Mouse (Mus musculus) urinary bladder, adult 18-20 months (tissue): ENCODE measurements around the gene Sel1l.

ENCODE experiments used
- DNase-seq, 2 experiments: peaks; one replicate each; pipeline ENCODE4 v3.0.0; 2022; ENCODE audit warnings: low spot score in 2 of 2, mixed read lengths in 2 of 2

Sel1l gene

DNA sequence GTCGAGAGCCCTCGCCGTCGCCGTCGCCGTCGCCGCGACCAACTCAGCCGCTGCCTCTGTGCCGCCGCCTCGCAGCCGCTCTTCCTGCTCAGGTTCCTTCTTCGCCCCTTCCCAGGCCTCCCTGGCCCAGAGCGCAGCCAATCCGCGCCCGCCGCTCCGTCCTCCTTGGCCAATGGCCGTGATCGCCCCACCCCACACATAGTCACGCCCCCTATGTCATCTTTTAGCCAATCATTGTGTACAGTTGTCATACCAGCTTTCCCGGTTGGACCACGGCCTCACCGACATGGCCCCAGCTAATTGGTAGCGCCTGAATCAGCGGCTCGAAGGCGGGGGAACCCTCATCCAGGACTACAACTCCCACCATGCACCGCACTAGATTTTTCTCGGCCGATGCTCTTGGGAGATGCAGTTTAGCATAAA lies at the start of gene Sel1l:
TSS of gene Sel1l (minus strand) at position 113 of the 423 bp plus-strand sequence.
- DNase-seq: peak; percentile 92 to 98

DNA sequence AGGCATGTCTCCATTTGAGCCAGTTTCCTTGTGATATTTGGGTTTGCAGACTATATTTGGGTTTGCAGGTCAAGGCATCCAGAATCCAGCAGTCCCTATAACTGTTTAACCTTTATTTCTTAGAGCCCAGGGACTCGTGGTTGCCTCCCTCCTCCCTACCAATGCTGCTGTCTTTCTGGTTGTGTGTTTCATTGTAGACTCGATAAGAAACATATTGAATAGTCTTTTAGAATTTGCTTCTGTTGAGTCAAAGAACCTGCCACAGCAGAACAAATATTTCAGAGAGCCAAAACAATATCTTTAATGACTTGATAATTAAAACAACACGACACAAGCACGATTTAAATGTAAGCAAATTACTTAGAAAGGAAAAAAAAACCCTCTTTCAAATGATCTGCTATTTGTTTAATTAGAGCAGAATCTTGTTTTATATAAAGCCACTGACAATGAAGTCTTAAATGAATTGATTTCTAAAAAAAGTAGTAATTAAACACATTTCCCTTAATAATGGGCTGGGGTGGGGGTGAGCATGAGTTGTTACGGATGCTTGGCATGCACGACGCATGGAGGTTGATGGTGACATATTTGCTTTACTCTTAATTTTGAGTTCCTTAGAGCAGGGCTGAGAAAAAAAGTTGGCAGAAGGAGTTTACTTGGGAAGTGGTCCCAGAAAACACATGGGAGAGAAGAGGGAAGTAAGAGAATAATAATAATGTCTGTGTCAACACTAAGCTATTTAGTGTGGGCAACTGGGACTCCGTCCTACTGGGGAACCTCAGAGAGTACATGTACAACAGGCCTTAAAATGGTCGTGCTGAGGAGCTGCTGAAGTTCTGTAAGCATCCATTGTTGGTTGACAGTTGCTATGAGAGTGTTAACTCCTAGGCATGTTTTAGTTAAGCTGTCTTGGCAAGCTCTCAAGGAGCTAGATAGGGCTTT lies 43.9 kb upstream of the Sel1l start:
- no peak for DNase-seq

DNA sequence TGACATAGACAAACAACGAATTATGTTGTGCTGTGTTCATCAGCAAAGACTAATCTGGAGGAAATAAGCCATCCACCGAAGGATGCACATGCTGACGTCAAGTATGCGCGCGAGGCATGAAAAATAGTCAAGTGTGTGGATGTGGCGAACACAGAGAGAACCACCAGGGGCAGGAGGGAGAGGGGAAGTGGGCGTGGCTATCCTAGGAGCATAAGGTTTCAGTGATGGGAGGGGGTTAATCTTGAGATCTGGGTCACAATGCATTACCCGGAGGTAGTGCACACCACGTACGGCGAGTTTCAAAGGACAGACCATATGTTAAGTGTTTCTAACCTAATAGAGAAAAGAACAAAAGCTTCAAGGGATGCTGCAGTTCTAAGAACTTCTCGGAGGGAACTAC lies 31.5 kb upstream of the Sel1l start:
- DNase-seq: no peak

DNA sequence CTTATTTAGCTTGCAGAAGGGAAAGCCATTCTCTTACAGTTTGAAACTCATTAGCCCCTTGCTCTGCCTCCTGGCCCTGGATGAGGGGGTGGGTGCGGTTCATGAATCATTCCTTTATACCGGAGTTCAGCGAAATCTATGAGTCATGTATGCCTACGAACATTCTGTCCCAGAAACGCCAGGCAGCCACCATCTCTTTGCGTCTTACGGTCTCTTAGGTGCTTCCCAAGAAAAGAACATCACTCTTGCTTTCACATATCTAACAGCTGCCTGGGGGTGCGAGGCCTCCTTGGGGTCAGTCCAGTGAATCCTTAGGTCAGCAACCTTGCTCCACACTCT lies 29.9 kb upstream of the Sel1l start:
- no peak for DNase-seq

DNA sequence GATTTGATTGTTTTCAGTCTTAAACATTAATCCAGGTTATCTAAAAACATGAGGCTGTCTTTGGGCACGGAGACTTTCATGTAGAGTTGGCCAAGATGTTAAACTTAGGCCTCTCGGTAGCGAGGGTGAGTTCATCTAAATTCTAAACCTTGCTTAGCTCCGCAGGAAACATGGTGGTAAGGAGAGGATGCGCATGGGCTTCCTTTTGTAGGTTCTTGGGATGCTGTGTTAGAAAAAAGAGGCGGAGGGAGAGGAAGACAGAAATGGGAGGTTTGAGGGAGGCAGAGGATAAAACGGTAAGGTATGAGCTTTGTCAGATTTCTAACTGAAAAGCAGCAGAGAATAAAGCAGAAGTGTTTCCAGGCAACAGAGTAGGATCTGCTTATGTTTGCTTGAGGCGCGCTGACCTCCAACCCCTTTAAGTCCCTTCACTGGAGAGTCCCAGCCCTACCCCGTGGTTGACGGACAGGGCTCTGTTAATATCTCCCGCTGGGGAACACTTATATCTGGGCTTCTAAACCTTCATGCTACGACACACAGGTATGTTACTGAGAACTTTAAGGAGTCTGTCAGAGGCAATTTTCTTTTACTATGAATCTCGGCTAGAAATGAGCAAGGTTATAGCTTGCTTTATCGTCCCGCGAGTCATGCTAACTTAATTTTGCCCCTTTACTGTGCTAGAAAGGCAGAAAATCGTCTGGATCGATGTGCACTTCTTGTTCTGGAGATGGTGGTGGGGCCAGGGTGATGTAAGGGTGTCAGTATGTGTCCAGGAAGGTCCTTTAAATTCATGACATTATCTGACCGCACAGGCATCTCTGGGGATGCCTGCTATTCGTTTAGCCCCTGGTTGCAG lies 29.3 kb upstream of the Sel1l start:
- no peak for DNase-seq

DNA sequence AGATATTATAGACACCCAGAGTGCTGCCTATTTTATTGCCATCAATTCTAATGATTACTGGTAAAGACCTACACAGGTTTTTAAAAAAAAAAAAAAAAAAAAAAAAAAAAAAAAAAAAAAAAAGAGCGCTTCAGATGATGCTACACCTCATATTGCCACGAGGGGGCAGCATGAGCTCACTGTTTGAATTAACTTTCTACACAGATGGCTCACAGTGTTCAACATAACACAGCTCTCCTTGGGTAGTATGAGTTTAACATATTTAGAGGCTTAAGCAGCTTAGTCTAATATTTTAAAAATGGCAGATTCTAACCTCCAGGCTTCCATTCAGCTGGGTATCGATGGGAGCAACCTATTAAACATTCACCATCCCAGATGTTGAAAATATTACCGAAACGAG lies 28.7 kb upstream of the Sel1l start:
- peak in 1 of 2 experiments; percentile 11 for DNase-seq

DNA sequence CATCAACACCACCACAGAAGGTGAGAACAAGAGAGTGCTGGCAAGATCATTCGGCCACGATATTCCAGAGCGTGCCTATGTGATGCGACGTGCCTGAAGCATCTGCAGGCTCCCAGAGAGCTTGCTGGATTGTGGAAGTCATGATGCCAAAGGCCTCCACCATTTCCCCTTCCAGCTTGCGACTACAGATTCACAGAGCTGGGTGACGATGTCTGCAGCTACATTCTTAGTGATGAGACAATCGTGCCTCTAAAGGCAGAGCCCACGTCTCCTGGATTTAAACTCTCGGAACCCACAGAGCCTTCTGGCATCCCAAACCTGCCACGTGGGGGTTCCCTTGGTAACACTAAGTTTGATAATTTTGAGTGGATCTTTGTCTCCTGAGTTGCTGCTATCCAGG lies 21.7 kb upstream of the Sel1l start:
- no peak for DNase-seq

DNA sequence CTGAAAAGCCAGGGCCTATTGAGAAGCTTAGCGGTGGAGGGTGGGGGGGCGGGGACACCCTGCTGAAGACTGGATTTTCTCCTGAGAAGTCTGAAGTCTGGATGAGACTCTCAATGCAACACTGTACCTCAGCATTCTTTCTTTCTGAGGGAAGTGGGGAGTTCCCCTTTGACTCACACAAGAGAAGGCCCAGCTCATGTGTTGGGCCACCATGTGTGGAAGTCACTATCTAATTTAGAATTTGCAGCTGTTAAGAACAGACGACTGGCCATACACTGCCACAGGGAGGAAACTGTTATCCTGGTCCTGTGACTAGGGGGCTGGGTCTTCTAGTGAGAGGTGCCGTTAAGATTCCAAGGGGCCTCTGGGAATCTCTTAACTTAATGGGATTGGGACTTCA lies 20.4 kb upstream of the Sel1l start:
- no peak for DNase-seq

DNA sequence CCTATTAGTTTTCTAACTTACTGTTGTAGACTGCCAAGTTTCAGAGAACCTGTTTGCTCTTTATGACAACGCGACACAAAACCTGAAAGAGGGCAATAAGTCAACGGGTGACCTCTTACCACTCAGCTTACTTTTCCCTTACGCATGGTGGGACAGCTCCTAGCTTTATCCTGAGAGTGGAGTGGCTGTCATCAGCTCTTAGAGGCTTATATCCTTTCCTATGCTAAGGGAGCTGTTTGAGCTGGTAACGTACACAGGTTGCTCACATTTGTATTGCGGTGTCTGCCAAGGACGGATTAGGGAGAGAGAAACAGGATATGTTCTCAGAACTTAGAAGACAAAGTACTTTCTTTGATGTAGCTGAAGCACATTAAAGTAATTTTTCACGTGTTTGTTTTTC lies 5.4 kb upstream of the Sel1l start:
- DNase-seq: no peak

DNA sequence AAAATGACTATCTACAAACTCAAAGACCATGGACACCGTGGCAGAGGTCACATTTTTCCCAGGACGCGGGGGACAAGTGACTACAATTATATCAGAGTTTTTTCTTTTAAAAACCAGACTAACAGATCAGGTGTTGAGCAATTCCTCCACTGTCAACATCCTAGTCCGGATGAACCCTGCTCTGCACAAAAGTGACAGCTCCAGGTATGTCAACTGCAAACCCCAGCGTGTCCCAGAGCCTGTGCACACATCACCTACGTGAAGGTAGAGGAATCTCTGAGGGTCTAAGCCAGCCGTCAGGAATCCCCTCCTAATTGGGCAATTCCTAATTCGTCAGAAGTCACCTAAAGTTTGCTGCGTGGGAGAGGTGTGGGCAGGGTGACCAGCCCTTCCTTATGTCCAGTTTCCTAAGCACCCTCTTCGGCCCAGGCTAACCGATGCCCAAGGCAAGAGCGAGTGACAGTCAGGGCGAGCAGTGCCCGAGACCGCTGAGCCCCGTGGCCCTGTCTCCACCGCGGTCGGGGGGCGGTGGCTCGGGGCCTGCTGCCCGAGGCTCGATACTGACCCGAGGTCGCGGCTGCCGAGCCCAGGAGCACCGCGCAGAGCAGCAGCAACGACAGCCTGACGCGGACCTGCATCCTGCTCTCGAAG lies 438 bp downstream of the Sel1l start:
- no peak for DNase-seq

DNA sequence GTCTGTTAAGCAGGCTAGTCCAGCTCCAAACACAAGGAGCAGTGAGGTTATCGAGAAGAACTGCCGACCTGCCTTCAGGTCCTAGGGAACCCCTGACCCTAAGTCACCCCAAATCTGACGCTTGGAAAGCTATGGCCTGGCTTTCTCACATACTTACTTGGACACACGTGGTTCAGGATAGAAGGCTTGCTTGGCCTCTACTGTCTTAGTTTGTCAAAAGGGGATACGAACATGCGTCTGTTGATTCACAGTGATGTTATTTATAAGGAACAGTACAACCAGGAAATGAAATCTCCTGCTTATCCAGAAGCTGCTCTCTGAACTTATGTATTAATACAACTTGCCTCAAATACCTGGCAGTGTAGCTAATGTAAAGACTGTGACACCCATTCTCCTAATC lies 2.9 kb downstream of the Sel1l start:
- DNase-seq: no peak

DNA sequence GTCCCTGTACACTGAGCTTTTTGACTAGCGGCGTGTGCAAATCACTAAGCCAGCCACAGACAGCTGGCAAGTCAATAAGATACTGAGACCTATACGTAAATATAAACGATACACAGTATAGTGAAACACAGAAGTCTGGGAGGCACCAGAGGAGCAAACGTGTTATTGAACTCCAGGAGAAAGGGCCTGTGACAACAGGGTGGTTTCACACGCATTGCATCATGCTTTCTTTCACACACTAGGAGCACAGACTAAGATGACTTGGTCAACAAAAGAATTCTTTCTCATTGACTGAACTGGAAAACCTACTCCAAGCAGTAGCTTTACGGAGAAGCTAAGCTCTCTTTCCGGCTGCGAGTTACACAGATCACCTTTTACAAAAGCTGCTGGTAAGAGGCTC lies 3.6 kb downstream of the Sel1l start:
- DNase-seq: no peak

DNA sequence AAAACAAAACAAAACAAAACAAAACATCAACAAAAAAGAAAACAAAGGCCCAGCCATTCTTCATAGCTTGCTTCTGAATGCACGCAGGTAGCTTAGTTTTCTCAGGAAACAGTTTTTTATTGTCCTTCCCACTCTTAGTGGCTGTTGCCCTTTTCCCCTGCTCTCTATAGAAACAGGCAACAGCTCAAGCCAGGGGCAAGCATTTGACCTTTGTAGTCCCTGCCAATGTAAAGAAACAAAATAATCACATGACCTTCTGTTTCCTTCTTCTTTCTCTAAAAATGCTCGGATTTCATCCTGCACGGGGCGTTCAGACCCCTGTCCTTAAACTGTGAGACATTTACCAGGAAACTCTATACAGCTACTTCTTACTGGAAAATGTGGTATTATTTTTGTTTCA lies 4.4 kb downstream of the Sel1l start:
- DNase-seq: no peak

DNA sequence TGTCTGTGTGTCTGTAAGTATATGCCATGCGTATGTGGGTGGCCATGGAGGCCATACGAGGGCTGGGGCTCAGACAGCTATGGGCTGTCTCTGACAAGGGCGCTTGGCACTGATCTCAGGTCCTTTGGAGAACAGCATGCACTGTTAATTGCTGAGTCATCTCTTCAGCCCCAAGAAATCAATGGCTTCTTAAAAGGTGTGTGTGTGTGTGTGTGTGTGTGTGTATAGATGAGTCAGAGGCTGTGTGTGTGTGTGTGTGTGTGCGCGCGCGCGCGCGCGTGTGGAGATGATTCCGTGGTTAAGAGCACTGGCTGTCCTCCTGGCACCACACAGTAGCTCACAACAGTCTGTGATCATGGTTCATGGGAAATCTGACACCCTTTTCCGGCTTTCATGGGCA lies 5.1 kb downstream of the Sel1l start:
- DNase-seq: no peak

DNA sequence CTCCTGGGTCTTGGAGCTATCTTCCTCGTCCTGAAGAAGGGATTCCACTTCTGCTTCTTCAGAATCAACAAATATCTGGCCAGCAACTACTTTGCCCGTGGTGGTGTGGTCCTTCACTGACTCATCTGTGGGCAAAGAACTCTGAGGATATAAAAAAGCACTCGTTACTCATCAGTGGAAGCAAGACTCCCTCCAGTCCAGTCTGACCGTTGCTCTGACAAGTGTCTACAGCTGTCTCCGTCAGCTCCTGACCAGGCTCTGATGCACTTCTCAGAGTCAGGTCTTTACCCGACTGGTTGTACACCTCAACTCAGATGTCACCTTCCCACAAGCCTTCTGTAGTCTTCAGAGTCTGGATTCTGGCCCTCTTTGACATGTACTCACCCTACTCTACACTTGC lies 7.2 kb downstream of the Sel1l start:
- DNase-seq: no peak

DNA sequence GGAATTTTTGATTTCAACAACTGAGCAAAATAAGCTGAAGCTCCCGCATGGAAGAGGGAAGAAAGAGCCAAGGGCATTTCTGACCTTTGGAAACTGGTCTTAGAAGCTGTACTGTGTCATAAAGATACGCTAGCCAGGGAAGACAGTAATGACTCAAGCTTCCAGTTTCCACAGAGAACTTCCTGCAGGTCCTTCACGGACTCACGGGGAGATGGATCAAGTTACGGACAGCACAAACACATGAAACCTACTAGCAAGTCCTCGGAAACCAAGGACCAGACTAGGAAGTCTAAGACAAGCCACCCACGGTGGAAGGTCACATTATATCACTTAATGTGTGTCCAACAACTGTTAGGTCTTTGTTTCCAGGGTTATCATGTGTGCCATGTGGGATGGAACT lies 10.7 kb downstream of the Sel1l start:
- DNase-seq: no peak

DNA sequence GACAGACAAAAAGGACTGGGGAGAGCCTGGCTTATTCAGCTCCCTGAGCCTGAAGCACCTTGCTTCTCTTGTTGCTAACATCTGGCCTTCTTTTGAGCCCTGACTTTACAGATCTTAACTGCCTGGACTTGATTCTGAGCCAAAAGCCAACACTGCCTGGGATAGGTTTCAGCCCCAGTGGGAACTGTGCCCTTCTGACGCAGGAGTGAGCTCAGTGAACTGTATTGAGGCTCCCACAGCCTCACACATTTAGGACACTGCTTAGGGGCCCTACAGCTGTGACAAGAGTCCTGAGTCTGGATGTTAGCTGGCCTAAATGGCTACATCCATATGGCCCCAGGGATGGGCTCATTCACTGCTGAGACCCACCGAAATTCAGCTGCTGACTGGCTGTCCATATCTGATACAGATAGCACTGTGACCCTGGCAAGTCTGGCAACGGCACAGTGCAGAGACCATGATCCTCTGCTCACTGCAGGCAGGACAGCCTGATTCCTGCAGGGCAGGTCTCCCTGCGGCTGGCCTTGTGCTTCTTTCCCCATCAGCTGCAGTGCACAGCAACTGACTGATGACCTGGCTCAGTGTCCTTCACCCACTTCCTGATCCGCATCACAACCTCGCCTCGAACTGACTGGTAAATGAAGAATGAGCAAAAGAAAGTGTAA lies 11.4 kb downstream of the Sel1l start:
- DNase-seq: no peak

DNA sequence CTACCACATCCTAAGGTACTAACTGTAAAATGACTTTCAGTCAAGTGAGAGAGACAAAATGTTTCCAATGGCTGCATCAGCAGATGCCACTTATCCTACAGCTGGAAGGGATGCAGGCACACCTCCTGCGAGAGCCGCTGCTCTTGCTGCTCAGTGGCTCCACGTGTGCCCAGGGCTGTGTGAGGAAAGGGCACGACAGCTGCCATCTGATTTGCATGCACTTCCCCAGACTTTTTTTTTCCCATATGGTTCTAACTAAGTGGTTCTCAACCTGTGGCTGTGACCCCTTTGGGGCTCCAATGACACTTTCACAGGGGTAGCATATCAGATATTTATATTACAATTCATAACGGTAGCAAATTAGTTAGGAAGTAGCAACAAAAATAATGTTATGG lies 15.0 kb downstream of the Sel1l start:
- no peak for DNase-seq

DNA sequence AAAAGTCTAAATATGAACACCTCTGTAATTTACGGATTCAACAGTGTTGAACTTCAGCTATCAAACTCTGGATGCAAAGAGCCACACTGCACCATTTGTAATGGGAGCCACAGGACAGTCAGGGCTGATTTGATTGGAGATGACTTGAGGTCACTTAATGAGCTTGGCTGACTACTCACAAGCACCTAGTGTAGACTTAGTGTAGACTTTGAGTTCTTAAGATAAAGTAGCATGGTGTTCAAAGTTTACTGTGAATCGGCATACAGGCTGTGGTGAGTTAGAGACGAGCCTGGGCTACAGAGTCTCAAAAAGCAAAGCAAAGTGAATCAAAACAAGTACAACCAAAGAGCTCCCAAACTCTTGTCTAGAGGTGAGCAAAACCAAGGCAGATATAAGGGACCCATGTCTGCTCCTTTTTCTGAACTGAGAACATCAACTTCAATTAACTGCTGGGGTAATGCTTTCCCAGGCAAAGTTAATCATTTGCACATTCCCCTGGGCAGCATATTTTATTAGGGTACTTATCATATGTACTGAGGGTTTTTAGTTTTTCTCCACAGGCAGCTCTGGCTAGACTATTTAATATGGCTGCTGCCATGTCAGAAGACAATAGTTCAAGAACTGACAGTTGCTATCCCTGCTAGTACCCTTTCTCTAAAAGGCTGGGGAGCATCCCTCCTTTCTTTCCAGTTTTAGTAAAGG lies 15.6 kb downstream of the Sel1l start:
- DNase-seq: no peak

DNA sequence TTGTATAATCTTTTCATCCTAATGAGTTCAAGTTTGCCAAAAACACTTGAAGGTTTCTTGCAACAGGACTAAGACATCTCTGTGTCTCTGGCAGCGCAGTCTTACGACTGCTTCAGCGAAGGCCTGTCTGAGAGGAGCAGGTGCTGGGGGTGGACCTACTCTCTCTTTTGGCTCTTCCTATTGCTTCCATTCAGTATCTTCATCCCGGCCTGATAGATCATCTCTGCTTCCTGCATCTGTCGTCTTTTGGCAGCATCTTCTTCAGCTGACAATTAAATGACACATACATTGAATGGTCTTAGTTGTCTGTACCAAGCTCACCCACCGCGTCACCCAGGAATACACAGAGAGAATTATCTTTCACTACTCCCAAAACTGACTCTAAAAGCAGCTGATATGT lies 17.5 kb downstream of the Sel1l start:
- no peak for DNase-seq

DNA sequence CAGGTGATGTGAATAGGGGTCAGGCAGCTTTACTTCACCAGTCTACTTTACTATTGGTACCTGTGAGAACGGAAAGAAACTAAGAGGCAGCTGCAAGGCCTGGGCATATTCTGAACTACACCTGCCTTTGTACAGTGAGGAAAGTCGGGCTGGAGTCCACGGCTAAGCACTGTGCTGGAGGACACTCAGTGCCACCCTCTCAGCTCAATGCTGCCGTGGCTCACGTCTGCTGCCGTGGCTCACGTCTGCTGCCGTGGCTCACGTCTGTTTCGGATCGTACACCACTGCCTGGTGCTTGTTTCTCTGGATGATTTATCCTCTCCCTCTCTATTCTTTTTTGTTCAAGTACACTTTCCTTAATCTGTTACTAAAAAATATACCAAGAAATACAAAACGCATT lies 28.5 kb downstream of the Sel1l start:
- no peak for DNase-seq
